Mouse (Mus musculus) megakaryocyte, embryonic 14.5 days (primary cell): ENCODE measurements around the gene Alyref.

Source experiments
- FLI1 ChIP-seq: IDR thresholded peaks from 2 replicates; pipeline ENCODE4 v1.6.1; 2012; ENCODE audit warnings: low read length, inconsistent platforms, mixed read lengths
- GATA1 ChIP-seq: IDR thresholded peaks from 3 replicates; pipeline ENCODE4 v1.6.1; 2012; ENCODE audit warnings: mixed read lengths, low read length, inconsistent platforms, borderline replicate concordance

- TF ChIP-seq GATA1 = no peak
- no peak for TF ChIP-seq FLI1
These were observed 627 bp downstream of the Alyref start for GRCm38 (mm10) chr11:120597240-120598235.
